Mouse (Mus musculus) myocyte (in vitro differentiated cells): Measurements from ENCODE around the gene Nid1.

Experiments
- CEBPB ChIP-seq: IDR thresholded peaks from 2 replicates; pipeline ENCODE4 v1.6.1; 2011; ENCODE audit warnings: mild to moderate bottlenecking, moderate library complexity; ENCODE audit not compliant: poor library complexity, insufficient read depth, severe bottlenecking
- E2F4 ChIP-seq: IDR thresholded peaks from one replicate; pipeline ENCODE4 v1.6.1; 2011; ENCODE audit warnings: mild to moderate bottlenecking, control low read depth, moderate library complexity; ENCODE audit not compliant: insufficient read depth
- MAX ChIP-seq: IDR thresholded peaks from one replicate; pipeline ENCODE4 v1.6.1; 2011; ENCODE audit warnings: low read depth, mild to moderate bottlenecking, control low read depth
- MYOD1 ChIP-seq, 3 experiments: IDR thresholded peaks; one replicate each; pipeline ENCODE4 v1.6.1; 2011; ENCODE audit warnings: control low read depth in 2 of 3, low read depth in 2 of 3, mild to moderate bottlenecking in 2 of 3, moderate library complexity in 1 of 3; ENCODE audit not compliant: insufficient read length in 2 of 3, control insufficient read depth in 1 of 3
- MYOG ChIP-seq, 3 experiments: IDR thresholded peaks; one replicate each; pipeline ENCODE4 v1.6.1; 2011; ENCODE audit warnings: control low read depth in 2 of 3, low read depth in 2 of 3, mild to moderate bottlenecking in 2 of 3; ENCODE audit not compliant: insufficient read length in 2 of 3, control insufficient read depth in 1 of 3, insufficient read depth in 1 of 3
- POLR2A ChIP-seq: IDR thresholded peaks from one replicate; pipeline ENCODE4 v1.6.1; 2011; ENCODE audit warnings: low read depth, mild to moderate bottlenecking, control low read depth, moderate library complexity; ENCODE audit not compliant: insufficient read length
- POLR2AphosphoS2 ChIP-seq: IDR thresholded peaks from one replicate; pipeline ENCODE4 v1.6.1; 2011; ENCODE audit warnings: low read depth, control low read depth; ENCODE audit not compliant: insufficient read length
- SRF ChIP-seq: IDR thresholded peaks from one replicate; pipeline ENCODE4 v1.6.1; 2011; ENCODE audit warnings: low read depth; ENCODE audit not compliant: control insufficient read depth, insufficient read length
- TCF12 ChIP-seq: IDR thresholded peaks from one replicate; pipeline ENCODE4 v1.6.1; 2011; ENCODE audit warnings: mild to moderate bottlenecking, control low read depth; ENCODE audit not compliant: poor library complexity, insufficient read depth, severe bottlenecking
- TCF3 ChIP-seq: IDR thresholded peaks from one replicate; pipeline ENCODE4 v1.6.1; 2011; ENCODE audit warnings: low read depth, control low read depth; ENCODE audit not compliant: insufficient read length
- USF1 ChIP-seq: IDR thresholded peaks from one replicate; pipeline ENCODE4 v1.6.1; 2011; ENCODE audit warnings: low read depth, mild to moderate bottlenecking, control low read depth, moderate library complexity

- TF ChIP-seq POLR2A (no peak), TCF3 (no peak), USF1 (no peak), CEBPB (no peak), MYOG (IDR thresholded peaks at IDR 0.05; ENCODE audit: control insufficient read depth in 1 of 3, insufficient read depth in 1 of 3, insufficient read length in 2 of 3, low read depth in 2 of 3) (no peak), SRF (no peak), POLR2AphosphoS2 (no peak), MAX (no peak), E2F4 (no peak), TCF12 (no peak), MYOD1 (IDR thresholded peaks at IDR 0.05; ENCODE audit: control insufficient read depth in 1 of 3, insufficient read length in 2 of 3, low read depth in 2 of 3) (no peak)
Observed at GRCm38 (mm10) chr13:13484883-13485282, 47.5 kb downstream of the Nid1 start.
